8 mouse cellular contexts compared by ENCODE assay signal in genomic region chr5:111227850-111228249, GRCm38 (mm10).
A peak's percentile ranks its signal among the peaks of the same experiment; 100 is the strongest.
DNase-seq lines count a peak whose midpoint lies in the region; ATAC-seq lines count a peak whose summit lies in the region.

No protein-coding gene starts in this region.

- no peaks in the 10 kb centered on the region for H3K27me3 ChIP-seq in heart, embryonic 16.5 days (ENCODE audit: control insufficient read depth, insufficient read depth, low read length)
- H3K27me3 ChIP-seq in limb, embryonic 11.5 days (ENCODE audit: control insufficient read depth, insufficient read depth, low read length) = no peaks in the 10 kb centered on the region
- no peaks in the 10 kb centered on the region for H3K27me3 ChIP-seq in neural tube, embryonic 13.5 days

- peaks cover 47% of the 10 kb centered on the region for H3K4me1 ChIP-seq in heart, embryonic 16.5 days (ENCODE audit: control insufficient read depth, insufficient read depth, low read length)
- peaks cover 72% of the 10 kb centered on the region for H3K4me1 ChIP-seq in limb, embryonic 11.5 days (ENCODE audit: control insufficient read depth, insufficient read depth, low read length)
- H3K4me1 ChIP-seq in neural tube, embryonic 13.5 days (replicated peaks) = peaks cover 89% of the 10 kb centered on the region

- peak overlapping the region; percentile 41 for H3K9ac ChIP-seq in heart, embryonic 16.5 days (ENCODE audit: low read length)
- no peak overlapping the region for H3K9ac ChIP-seq in limb, embryonic 11.5 days (ENCODE audit: low read length)
- H3K9ac ChIP-seq in neural tube, embryonic 13.5 days = 0 out of 2 replicates have a peak overlapping the region, but pooled peaks have one; percentile 43

- no peaks in the 10 kb centered on the region for H3K9me3 ChIP-seq in heart, embryonic 16.5 days (replicated peaks; ENCODE audit: control insufficient read depth, low read length)
- H3K9me3 ChIP-seq in limb, embryonic 11.5 days (ENCODE audit: control insufficient read depth, low read length) = no peaks in the 10 kb centered on the region
- no peaks in the 10 kb centered on the region for H3K9me3 ChIP-seq in neural tube, embryonic 13.5 days

- peak overlapping the region; percentile 9; the same call in 1 of the 2 replicates for H3K4me2 ChIP-seq in heart, embryonic 16.5 days (ENCODE audit: low read depth, low read length)
- no peak overlapping the region for H3K4me2 ChIP-seq in limb, embryonic 11.5 days (ENCODE audit: low read depth, severe bottlenecking)
- H3K4me2 ChIP-seq in neural tube, embryonic 13.5 days = no peak overlapping the region

- WGBS in heart, embryonic 16.5 days = 25% methylated on average over 5 of the region's 5 CpGs
- 11% methylated on average over 5 of the region's 5 CpGs for WGBS in limb, embryonic 11.5 days
- WGBS in neural tube, embryonic 13.5 days = 44% methylated on average over 5 of the region's 5 CpGs

- H3K4me3 ChIP-seq in heart, embryonic 16.5 days (ENCODE audit: low read length) = no peak overlapping the region
- H3K4me3 ChIP-seq in limb, embryonic 11.5 days (ENCODE audit: low read depth, low read length) = no peak overlapping the region
- no peak overlapping the region for H3K4me3 ChIP-seq in neural tube, embryonic 13.5 days

- DNase-seq in heart, adult 11 months = peak; percentile 97
- DNase-seq in heart, postnatal 25 days (ENCODE audit: low spot score) = no peak
- DNase-seq in limb, embryonic 11.5 days (ENCODE audit: low spot score) = peak; percentile 66
- DNase-seq in c-Kit-positive CD71-positive TER-119-positive erythroid progenitor cells, embryonic 14.5 days (ENCODE audit: low spot score) = no peak
- no peak for DNase-seq in cerebellum, postnatal 10 days
- no peak for DNase-seq in left cerebral cortex, adult 9 months (ENCODE audit: low spot score in 2 of 2)

- peak overlapping the region; percentile 82 for H3K27ac ChIP-seq in heart, embryonic 16.5 days (ENCODE audit: low read length)
- peak overlapping the region; percentile 38; the same call in 1 of the 2 replicates for H3K27ac ChIP-seq in limb, embryonic 11.5 days (replicated peaks; ENCODE audit: low read depth, low read length)
- peak overlapping the region; percentile 86 for H3K27ac ChIP-seq in neural tube, embryonic 13.5 days (replicated peaks)

- intact Hi-C loops in heart, postnatal 25 days (cut with DNase I) = no loop called here

- peak; percentile 33; the same call in 1 of the 2 replicates for ATAC-seq in heart, embryonic 16.5 days (replicated peaks; ENCODE audit: extremely low read depth, insufficient read depth, low FRiP score)
- no peak for ATAC-seq in limb, embryonic 11.5 days (ENCODE audit: insufficient number of reproducible peaks, low FRiP score, low TSS enrichment, low read depth)
- ATAC-seq in neural tube, embryonic 13.5 days (ENCODE audit: low read depth) = no peak

- H3K36me3 ChIP-seq in heart, embryonic 16.5 days (ENCODE audit: control insufficient read depth, insufficient read depth) = peaks cover 9% of the 10 kb centered on the region
- H3K36me3 ChIP-seq in limb, embryonic 11.5 days (ENCODE audit: control insufficient read depth, insufficient read depth, low read length) = no peaks in the 10 kb centered on the region
- peaks cover 76% of the 10 kb centered on the region for H3K36me3 ChIP-seq in neural tube, embryonic 13.5 days

Comparison
In these comparisons a context has a peak if more than half of its experiments do, and no peak if none do; other contexts are left out.
1. DNase-seq: peak in heart, adult 11 months (single experiment) and limb, embryonic 11.5 days (single experiment); none in heart, postnatal 25 days (single experiment), c-Kit-positive CD71-positive TER-119-positive erythroid progenitor cells, embryonic 14.5 days (single experiment), cerebellum, postnatal 10 days (0 of 2) and left cerebral cortex, adult 9 months (0 of 2).
2. Peak in every context shown above with its lines, with median percentiles within 50 percentile points of each other: H3K27ac ChIP-seq.